Mouse (Mus musculus): ENCODE measurements at regions not wholly inside any gene's neighbourhood (a gene's known extent, or its start where the extent isn't known, plus 50 kb on each side); places are given as distances from the start of the nearest gene placed in this dataset.

DNA sequence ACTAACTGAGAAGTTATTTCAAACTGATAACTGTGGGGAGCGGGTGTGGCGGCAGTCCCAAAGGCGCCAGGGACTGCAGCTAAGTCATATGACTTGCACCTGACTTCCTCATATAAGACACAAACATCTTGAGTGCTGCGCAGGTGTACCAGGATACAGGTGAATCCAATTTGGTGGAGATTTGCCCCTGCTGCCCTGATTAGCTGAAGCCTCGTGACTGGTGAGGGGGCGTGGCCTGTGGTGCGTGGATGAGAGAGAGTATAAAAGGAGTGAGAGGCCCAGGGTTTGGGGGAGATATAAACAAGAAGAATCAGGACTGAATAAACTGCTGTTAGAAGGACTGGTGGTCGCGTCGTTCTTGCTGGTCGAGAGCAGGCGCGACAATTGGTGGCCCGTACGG is 731.6 kb upstream of the Pcdh10 start:
- DNase-seq (ENCODE audit: low spot score): peak; percentile 40

DNA sequence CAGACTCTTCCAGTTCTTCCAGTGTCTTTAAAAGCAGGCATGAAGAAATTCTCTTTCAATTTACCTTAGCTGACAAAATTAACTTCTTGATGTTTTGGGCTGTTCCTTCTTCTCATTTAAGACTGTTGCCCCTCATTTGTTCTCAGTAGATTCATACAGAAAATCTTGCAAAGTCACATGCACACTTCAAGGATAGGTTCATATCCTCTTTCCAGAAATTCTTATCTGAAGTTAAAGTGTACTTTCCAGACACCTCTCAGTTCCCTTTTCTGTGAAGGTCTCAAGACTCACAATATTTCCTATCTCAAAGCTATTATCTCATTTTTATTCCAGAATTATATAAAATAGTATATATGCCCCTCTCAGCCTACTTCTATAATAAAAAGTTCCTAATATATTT is 681.8 kb upstream of the Pcdh10 start:
- DNase-seq (ENCODE audit: low spot score): no peak

DNA sequence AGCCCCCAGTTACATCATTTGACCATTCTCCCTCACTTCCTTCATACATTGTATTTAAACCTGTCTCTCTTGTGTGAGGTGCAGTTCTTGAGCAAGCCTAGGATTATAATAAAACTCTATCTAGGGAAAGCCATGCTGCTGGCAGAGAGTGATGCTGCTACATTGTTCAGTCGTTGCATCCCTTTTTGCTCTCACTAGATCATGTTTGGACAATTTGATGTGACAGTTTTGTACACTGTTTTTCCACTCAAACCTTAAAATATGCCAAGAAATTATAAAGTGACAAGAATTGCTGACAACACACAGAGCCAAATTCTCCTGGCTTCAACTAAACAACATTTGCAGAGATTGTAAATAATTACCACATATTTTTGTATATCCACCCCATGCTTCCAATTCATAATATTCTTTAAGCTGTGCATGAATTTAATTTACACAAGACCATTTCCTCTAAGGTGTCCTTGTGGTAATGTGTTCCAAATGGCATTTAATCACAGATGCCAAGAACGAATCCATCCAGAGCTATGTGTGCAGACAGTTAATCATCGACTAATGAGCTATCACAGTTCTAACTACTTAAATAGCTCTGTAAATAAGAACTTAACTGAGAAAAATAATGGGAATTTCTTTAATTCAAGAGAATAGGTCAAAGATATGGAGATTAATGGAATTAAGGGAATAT is 681.1 kb upstream of the Pcdh10 start:
- no peak for DNase-seq (ENCODE audit: low spot score)

DNA sequence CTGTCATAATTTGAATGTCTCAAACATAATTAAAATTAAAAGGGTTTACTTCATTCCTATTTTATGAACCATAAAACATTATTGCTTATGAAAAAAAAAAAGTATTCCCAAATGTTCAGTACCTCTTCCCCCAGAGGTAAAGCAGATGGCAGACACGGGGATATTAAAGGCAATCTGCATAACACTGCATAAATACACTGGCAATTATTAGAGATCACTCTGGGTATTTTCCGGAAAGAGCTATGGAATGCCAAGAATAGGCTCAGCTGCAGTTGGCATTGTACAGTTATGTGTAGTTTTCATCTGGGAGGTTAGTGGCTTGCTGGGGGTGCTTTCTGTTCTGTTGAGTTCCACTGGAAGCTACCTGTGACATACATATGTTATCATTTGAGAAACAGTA is 677.1 kb upstream of the Pcdh10 start:
- DNase-seq (ENCODE audit: low spot score): no peak

DNA sequence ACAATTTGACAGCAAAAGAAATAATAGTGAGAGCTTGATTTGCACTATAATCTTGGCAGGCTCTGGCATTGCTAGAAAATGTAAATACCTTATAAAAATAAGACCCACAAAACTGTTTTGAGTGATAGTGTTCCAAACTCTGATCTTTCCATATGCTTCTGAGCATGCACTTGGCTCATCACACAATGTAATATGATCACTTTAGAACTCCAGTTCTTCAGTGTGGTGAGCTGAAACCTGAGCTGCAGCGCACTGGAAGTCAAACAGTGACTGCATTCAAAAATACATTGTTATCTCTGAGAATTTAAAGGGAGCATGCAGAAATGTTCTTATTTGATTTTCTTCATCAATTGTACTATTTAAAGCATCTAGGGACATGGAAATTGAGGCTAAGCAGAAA is 672.5 kb upstream of the Pcdh10 start:
- no peak for DNase-seq (ENCODE audit: low spot score)

DNA sequence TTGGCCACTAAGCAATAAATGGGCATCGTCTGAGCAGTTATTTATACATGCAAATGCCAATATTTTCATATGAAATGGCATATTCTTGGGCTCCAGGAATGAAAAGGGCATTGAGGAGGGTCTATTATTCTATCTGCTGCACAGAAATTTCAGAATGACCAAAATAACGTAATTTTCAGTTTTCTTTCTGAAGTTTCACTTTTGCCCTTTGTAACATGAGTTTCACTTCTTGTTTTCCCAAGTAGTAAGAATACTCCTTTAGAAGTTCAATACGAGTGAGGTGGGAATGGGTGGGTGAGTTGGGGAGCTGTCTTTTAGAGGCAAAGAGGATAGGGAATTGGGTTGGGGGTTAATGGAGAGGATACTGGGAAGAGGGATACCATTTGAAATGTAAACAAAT is 662.7 kb upstream of the Pcdh10 start:
- DNase-seq (ENCODE audit: low spot score): no peak

Data from testis, postnatal 10 days (tissue).